Mouse (Mus musculus): ENCODE data around the gene Tex46.

DNA sequence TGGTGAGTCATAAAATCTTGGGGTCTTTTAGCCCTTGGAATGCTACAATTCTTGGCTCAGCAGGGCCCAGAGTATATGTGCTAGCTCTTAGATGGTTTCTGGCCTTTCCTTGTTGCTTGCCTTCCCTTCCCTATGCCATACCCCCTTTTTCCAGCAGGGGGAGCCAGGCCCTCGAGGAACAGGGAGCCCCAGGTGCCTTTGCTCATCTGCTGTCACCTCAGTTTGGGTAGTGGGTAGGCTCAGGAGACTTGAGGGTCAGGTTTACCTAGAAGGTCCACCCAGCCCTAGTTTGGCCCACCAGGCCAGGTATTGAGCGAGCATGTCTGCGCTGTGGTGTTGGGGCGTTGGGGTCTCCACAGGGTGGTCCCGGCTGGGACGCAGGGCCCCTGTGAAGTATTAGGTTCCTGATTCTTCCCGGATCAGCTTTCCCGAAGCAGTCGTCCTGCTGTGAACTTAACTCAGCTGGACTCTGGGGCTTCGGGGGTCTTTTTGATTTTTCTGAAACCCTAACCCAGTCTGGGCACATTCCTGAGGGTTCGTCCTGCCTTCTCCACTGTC lies 38.8 kb downstream of the Tex46 start:
- no peak for TF ChIP-seq POLR2A (IDR thresholded peaks at IDR 0.05; ENCODE audit: extremely low read depth, insufficient read depth, low read length)
- peak; percentile 95 for TF ChIP-seq CTCF (IDR thresholded peaks at IDR 0.05; ENCODE audit: extremely low read depth, insufficient read depth, low read length)

All from cortical plate, adult 2 months (tissue).